Mouse (Mus musculus) brain, embryonic 14.5 days (tissue): ENCODE measurements around the gene Pfdn2. TPM values are rescaled to one million over a fixed set of nuclear protein-coding genes. Genes with fewer than 3 reads are reported as not detected.
A peak's percentile ranks its signal among the peaks of the same experiment; 100 is the strongest.

Experiments
- DNase-seq: peaks from one replicate; pipeline ENCODE4 v3.0.0-alpha.2; 2011; ENCODE audit warnings: low read depth
- CTCF ChIP-seq: fragments of 200-500 bp; IDR thresholded peaks from 2 replicates; pipeline ENCODE4 v1.5.1; 2012; ENCODE audit warnings: inconsistent platforms, mild to moderate bottlenecking, moderate library complexity, borderline replicate concordance; ENCODE audit not compliant: insufficient read depth, insufficient read length; ENCODE audit errors: extremely low read depth
- POLR2A ChIP-seq: fragments of 200-500 bp; IDR thresholded peaks from 2 replicates; pipeline ENCODE4 v1.6.1; 2012; ENCODE audit warnings: mild to moderate bottlenecking, inconsistent platforms, borderline replicate concordance; ENCODE audit not compliant: poor library complexity, insufficient read depth, insufficient read length, severe bottlenecking; ENCODE audit errors: extremely low read depth
- polyA plus RNA-seq: library from polyadenylated mRNA; depleted of rRNA; stranded (reverse); fragments of >200 nt; gene quantifications from 2 replicates; pipeline ENCODE4 v1.2.3, GENCODE M21; 2012

Gene Pfdn2
- polyA plus RNA-seq, 1 experiment = 90.3 TPM

- peak; percentile 69 for DNase-seq
- TF ChIP-seq CTCF (no peak), POLR2A (no peak)
Measured at GRCm38 (mm10) chr1:171330216-171330560, 15.3 kb upstream of the Pfdn2 start.

GRCm38 (mm10) chr1:171342262-171343207, 2.9 kb upstream of the Pfdn2 start:
- DNase-seq = no peak
- TF ChIP-seq CTCF = no peak
- TF ChIP-seq POLR2A = no peak

GRCm38 (mm10) chr1:171343922-171344677, 1.4 kb upstream of the Pfdn2 start:
- TF ChIP-seq POLR2A (no peak), CTCF (no peak)
- no peak for DNase-seq

- TF ChIP-seq POLR2A (no peak), CTCF (no peak)
- DNase-seq = no peak
Measured at GRCm38 (mm10) chr1:171344715-171345114, 755 bp upstream of the Pfdn2 start.

GRCm38 (mm10) chr1:171346095-171346450, 603 bp downstream of the Pfdn2 start:
- no peak for DNase-seq
- TF ChIP-seq POLR2A (no peak), CTCF (no peak)

GRCm38 (mm10) chr1:171348665-171349064, 3.2 kb downstream of the Pfdn2 start:
- no peak for TF ChIP-seq POLR2A
- TF ChIP-seq CTCF = no peak
- DNase-seq = no peak

- DNase-seq = no peak
- TF ChIP-seq CTCF (no peak), POLR2A (no peak)
Measured at GRCm38 (mm10) chr1:171349210-171349609, 3.7 kb downstream of the Pfdn2 start.

- no peak for TF ChIP-seq POLR2A
- TF ChIP-seq CTCF = peak; percentile 48; the same call in 1 of the 2 replicates
- peak; percentile 35 for DNase-seq
Measured at GRCm38 (mm10) chr1:171355812-171356340, 10.4 kb downstream of the Pfdn2 start.

GRCm38 (mm10) chr1:171356814-171357213, 11.3 kb downstream of the Pfdn2 start:
- no peak for DNase-seq
- TF ChIP-seq POLR2A (no peak), CTCF (no peak)

- TF ChIP-seq POLR2A (no peak), CTCF (peak; percentile 58; the same call in 1 of the 2 replicates)
- peak; percentile 78 for DNase-seq
Measured at GRCm38 (mm10) chr1:171358421-171358820, 13.0 kb downstream of the Pfdn2 start.

GRCm38 (mm10) chr1:171360253-171360652, 14.8 kb downstream of the Pfdn2 start:
- DNase-seq = peak; percentile 8
- no peak for TF ChIP-seq POLR2A
- no peak for TF ChIP-seq CTCF
